Mouse (Mus musculus) MEL (cell line): ENCODE results near the gene Add2. TPM values are rescaled to one million over a fixed set of nuclear protein-coding genes. Genes with fewer than 3 reads are reported as not detected.

Source experiments
- DNase-seq: peaks from one replicate; pipeline ENCODE4 v3.0.0; 2011; ENCODE audit warnings: low read depth, low spot score
- H3K27ac ChIP-seq: 2 replicates; pipeline ENCODE4 v1.5.1; 2012; ENCODE audit warnings: low read depth, mild to moderate bottlenecking, control low read depth, low read length, moderate library complexity; ENCODE audit not compliant: control insufficient read depth
- H3K27me3 ChIP-seq, 2 experiments: fragments of 150-350 bp in 1 of 2; sonication (generic) in 1 of 2; 2 replicates each; pipeline ENCODE4 v1.6.1; 2012; ENCODE audit warnings: low read length in 2 of 2, mild to moderate bottlenecking in 2 of 2, improper control_type of control experiment in 1 of 2, moderate library complexity in 1 of 2; ENCODE audit not compliant: insufficient read depth in 2 of 2, control insufficient read depth in 1 of 2
- H3K36me3 ChIP-seq, 2 experiments: 2 replicates each; pipeline ENCODE4 v1.6.1; 2012 to 2014; ENCODE audit warnings: low read length in 2 of 2, improper control_type of control experiment in 1 of 2, inconsistent platforms in 1 of 2, mild to moderate bottlenecking in 1 of 2; ENCODE audit not compliant: insufficient read depth in 2 of 2, control insufficient read depth in 1 of 2
- H3K4me1 ChIP-seq, 2 experiments: fragments of 150-350 bp in 1 of 2; sonication (generic) in 1 of 2; 2 replicates each; pipeline ENCODE4 v1.6.1; 2012; ENCODE audit warnings: low read length in 2 of 2, improper control_type of control experiment in 1 of 2, mild to moderate bottlenecking in 1 of 2; ENCODE audit not compliant: insufficient read depth in 2 of 2, control insufficient read depth in 1 of 2
- H3K4me3 ChIP-seq, 2 experiments: fragments of 150-350 bp in 1 of 2; sonication (generic) in 1 of 2; 2 replicates each; pipeline ENCODE4 v1.5.1; 2012; ENCODE audit warnings: low read depth in 2 of 2, low read length in 2 of 2, mild to moderate bottlenecking in 2 of 2, moderate library complexity in 2 of 2, control low read depth in 1 of 2, improper control_type of control experiment in 1 of 2; ENCODE audit not compliant: control insufficient read depth in 1 of 2, insufficient read depth in 1 of 2
- H3K79me2 ChIP-seq: 2 replicates; pipeline ENCODE4 v1.6.1; 2012; ENCODE audit warnings: mild to moderate bottlenecking, low read length, moderate library complexity; ENCODE audit not compliant: control insufficient read depth, poor library complexity, insufficient read depth
- H3K9ac ChIP-seq: 2 replicates; pipeline ENCODE4 v1.6.1; 2012; ENCODE audit warnings: low read depth, mild to moderate bottlenecking, control low read depth, low read length, moderate library complexity; ENCODE audit not compliant: control insufficient read depth, poor library complexity, severe bottlenecking
- H3K9me3 ChIP-seq: fragments of 150-350 bp; sonication (generic); replicated peaks from 2 replicates; pipeline ENCODE4 v1.6.1; 2012; ENCODE audit warnings: mild to moderate bottlenecking, low read length, improper control_type of control experiment, moderate library complexity; ENCODE audit not compliant: insufficient read depth
- CHD1 ChIP-seq: IDR thresholded peaks from 2 replicates; pipeline ENCODE4 v1.6.1; 2012; ENCODE audit warnings: low read depth, mild to moderate bottlenecking, inconsistent platforms, low read length, improper control_type of control experiment
- CHD2 ChIP-seq: IDR thresholded peaks from 2 replicates; pipeline ENCODE4 v1.6.1; 2011; ENCODE audit warnings: low read length, improper control_type of control experiment
- E2F4 ChIP-seq: IDR thresholded peaks from 2 replicates; pipeline ENCODE4 v1.6.1; 2011; ENCODE audit warnings: low read depth, low read length, improper control_type of control experiment, borderline replicate concordance
- ELF1 ChIP-seq: IDR thresholded peaks from 2 replicates; pipeline ENCODE4 v1.6.1; 2014; ENCODE audit warnings: low read depth, mild to moderate bottlenecking, inconsistent platforms, low read length, improper control_type of control experiment, moderate library complexity
- EP300 ChIP-seq, 2 experiments: IDR thresholded peaks; 2 replicates each; pipeline ENCODE4 v1.6.1; 2011; ENCODE audit warnings: improper control_type of control experiment in 2 of 2, low read length in 2 of 2, low read depth in 1 of 2, mild to moderate bottlenecking in 1 of 2
- GABPA ChIP-seq: IDR thresholded peaks from 2 replicates; pipeline ENCODE4 v1.6.1; 2012; ENCODE audit warnings: low read depth, mild to moderate bottlenecking, inconsistent platforms, low read length, improper control_type of control experiment, moderate library complexity
- GATA1 ChIP-seq: IDR thresholded peaks from 2 replicates; pipeline ENCODE4 v1.6.1; 2011; ENCODE audit warnings: low read depth, low read length, improper control_type of control experiment
- HCFC1 ChIP-seq: IDR thresholded peaks from 2 replicates; pipeline ENCODE4 v1.6.1; 2012; ENCODE audit warnings: low read depth, mild to moderate bottlenecking, inconsistent platforms, low read length, improper control_type of control experiment, moderate library complexity
- MAFK ChIP-seq: IDR thresholded peaks from 2 replicates; pipeline ENCODE4 v1.6.1; 2011; ENCODE audit warnings: low read depth, mild to moderate bottlenecking, low read length, improper control_type of control experiment, borderline replicate concordance
- MAX ChIP-seq: IDR thresholded peaks from 2 replicates; pipeline ENCODE4 v1.6.1; 2011; ENCODE audit warnings: low read length, improper control_type of control experiment
- MEF2A ChIP-seq: IDR thresholded peaks from 2 replicates; pipeline ENCODE4 v1.6.1; 2014; ENCODE audit warnings: low read depth, mild to moderate bottlenecking, inconsistent platforms, low read length, improper control_type of control experiment; ENCODE audit not compliant: poor library complexity, insufficient replicate concordance, severe bottlenecking; ENCODE audit errors: extremely low read depth
- MXI1 ChIP-seq: IDR thresholded peaks from 2 replicates; pipeline ENCODE4 v1.6.1; 2011; ENCODE audit warnings: mild to moderate bottlenecking, low read depth, low read length, improper control_type of control experiment
- MYC ChIP-seq: IDR thresholded peaks from 2 replicates; pipeline ENCODE4 v1.6.1; 2011; ENCODE audit warnings: low read depth, mild to moderate bottlenecking, low read length, improper control_type of control experiment, moderate library complexity
- POLR2A ChIP-seq, 2 experiments: IDR thresholded peaks; 2 replicates each; pipeline ENCODE4 v1.6.1; 2011 to 2012; ENCODE audit warnings: low read length in 2 of 2, mild to moderate bottlenecking in 2 of 2, control low read depth in 1 of 2, improper control_type of control experiment in 1 of 2, low read depth in 1 of 2, moderate library complexity in 1 of 2; ENCODE audit not compliant: control insufficient read depth in 1 of 2, insufficient read depth in 1 of 2, poor library complexity in 1 of 2
- POLR2AphosphoS2 ChIP-seq: IDR thresholded peaks from 2 replicates; pipeline ENCODE4 v1.6.1; 2011; ENCODE audit warnings: low read length, improper control_type of control experiment
- POLR2AphosphoS5 ChIP-seq: IDR thresholded peaks from 2 replicates; pipeline ENCODE4 v1.6.1; 2012; ENCODE audit warnings: low read depth, borderline replicate concordance, mild to moderate bottlenecking, inconsistent platforms, low read length, moderate library complexity, mixed read lengths
- RAD21 ChIP-seq: IDR thresholded peaks from 2 replicates; pipeline ENCODE4 v1.6.1; 2011; ENCODE audit warnings: mild to moderate bottlenecking, low read depth, low read length, improper control_type of control experiment
- RCOR1 ChIP-seq: IDR thresholded peaks from 2 replicates; pipeline ENCODE4 v1.6.1; 2012; ENCODE audit warnings: low read depth, mild to moderate bottlenecking, inconsistent platforms, low read length, improper control_type of control experiment
- SIN3A ChIP-seq: IDR thresholded peaks from 2 replicates; pipeline ENCODE4 v1.6.1; 2012; ENCODE audit warnings: low read length, improper control_type of control experiment, inconsistent platforms
- SMC3 ChIP-seq: IDR thresholded peaks from 2 replicates; pipeline ENCODE4 v1.6.1; 2011; ENCODE audit warnings: low read depth, low read length, improper control_type of control experiment
- UBTF ChIP-seq: IDR thresholded peaks from 2 replicates; pipeline ENCODE4 v1.6.1; 2012; ENCODE audit warnings: low read depth, mild to moderate bottlenecking, inconsistent platforms, low read length, improper control_type of control experiment, moderate library complexity, borderline replicate concordance; ENCODE audit not compliant: insufficient read depth
- USF1 ChIP-seq: IDR thresholded peaks from 2 replicates; pipeline ENCODE4 v1.6.1; 2014; ENCODE audit warnings: low read depth, mild to moderate bottlenecking, inconsistent platforms, low read length, improper control_type of control experiment, moderate library complexity
- USF2 ChIP-seq, 2 experiments: IDR thresholded peaks; 2 replicates each; pipeline ENCODE4 v1.6.1; 2011 to 2012; ENCODE audit warnings: improper control_type of control experiment in 2 of 2, low read length in 2 of 2, borderline replicate concordance in 1 of 2, inconsistent platforms in 1 of 2, low read depth in 1 of 2, mild to moderate bottlenecking in 1 of 2; ENCODE audit not compliant: insufficient read depth in 1 of 2
- ZC3H11A ChIP-seq: IDR thresholded peaks from 2 replicates; pipeline ENCODE4 v1.6.1; 2012; ENCODE audit warnings: low read depth, mild to moderate bottlenecking, inconsistent platforms, low read length, improper control_type of control experiment
- polyA plus RNA-seq, 2 experiments: library from polyadenylated mRNA; stranded (reverse) in 1 of 2; unstranded in 1 of 2; fragments of >175 nt in 1 of 2; fragments of >200 nt in 1 of 2; gene quantifications; 2 replicates each; pipeline versions ENCODE4 v1.2.1 to v1.2.4; 2012; ENCODE audit warnings: low replicate concordance in 2 of 2, low read depth in 1 of 2; ENCODE audit not compliant: insufficient read length in 2 of 2, insufficient read depth in 1 of 2, missing spikeins in 1 of 2
- total RNA-seq: library from RNA; depleted of rRNA; stranded (reverse); fragments of 300-350 nt; gene quantifications from 2 replicates; pipeline ENCODE4 v1.2.3, GENCODE M21; 2012

Gene Add2
- total and polyA plus RNA-seq, 3 experiments, result 85.0 to 191 (median 129) TPM

DNA sequence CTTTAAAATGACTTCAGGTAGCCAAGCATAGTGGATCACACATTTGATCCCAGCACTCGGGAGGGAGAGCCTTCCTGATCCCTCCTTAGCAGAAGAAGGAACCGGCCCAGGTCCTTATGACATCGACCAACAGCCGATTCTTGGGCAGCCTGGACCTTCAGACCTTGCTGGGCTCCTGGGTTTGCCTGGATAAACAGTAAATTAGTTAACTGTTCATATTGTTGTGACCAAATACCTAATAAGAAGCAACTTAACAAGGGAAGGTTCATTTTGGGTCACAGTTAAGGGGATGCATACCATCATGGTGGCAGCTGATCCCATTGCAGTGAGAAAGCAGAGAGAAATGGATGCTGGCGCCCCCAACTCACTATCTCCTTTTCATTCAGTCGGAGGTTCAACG, 124.2 kb downstream of the Add2 start:
- H3K27ac ChIP-seq, result no peak overlapping the region
- TF ChIP-seq RCOR1, result no peak
- no peak for TF ChIP-seq MXI1
- TF ChIP-seq USF1, result no peak
- TF ChIP-seq GABPA, result no peak
- TF ChIP-seq MYC, result no peak
- TF ChIP-seq ZC3H11A, result no peak
- no peak for TF ChIP-seq USF2 (IDR thresholded peaks at IDR 0.05; ENCODE audit: borderline replicate concordance in 1 of 2, insufficient read depth in 1 of 2, low read depth in 1 of 2, low read length in 2 of 2)
- no peak overlapping the region for H3K9ac ChIP-seq
- H3K4me3 ChIP-seq, result no peak overlapping the region
- DNase-seq, result no peak
- H3K27me3 ChIP-seq, result peaks cover 0 to 3% of the 10 kb centered on the region in 2 experiments; a peak in 3 of 4 replicates
- H3K9me3 ChIP-seq, result no peaks in the 10 kb centered on the region
- peaks cover 0 to 3% of the 10 kb centered on the region in 2 experiments; a peak in 1 of 4 replicates for H3K4me1 ChIP-seq
- no peaks in the 10 kb centered on the region for H3K79me2 ChIP-seq
- H3K36me3 ChIP-seq, result no peaks in the 10 kb centered on the region

DNA sequence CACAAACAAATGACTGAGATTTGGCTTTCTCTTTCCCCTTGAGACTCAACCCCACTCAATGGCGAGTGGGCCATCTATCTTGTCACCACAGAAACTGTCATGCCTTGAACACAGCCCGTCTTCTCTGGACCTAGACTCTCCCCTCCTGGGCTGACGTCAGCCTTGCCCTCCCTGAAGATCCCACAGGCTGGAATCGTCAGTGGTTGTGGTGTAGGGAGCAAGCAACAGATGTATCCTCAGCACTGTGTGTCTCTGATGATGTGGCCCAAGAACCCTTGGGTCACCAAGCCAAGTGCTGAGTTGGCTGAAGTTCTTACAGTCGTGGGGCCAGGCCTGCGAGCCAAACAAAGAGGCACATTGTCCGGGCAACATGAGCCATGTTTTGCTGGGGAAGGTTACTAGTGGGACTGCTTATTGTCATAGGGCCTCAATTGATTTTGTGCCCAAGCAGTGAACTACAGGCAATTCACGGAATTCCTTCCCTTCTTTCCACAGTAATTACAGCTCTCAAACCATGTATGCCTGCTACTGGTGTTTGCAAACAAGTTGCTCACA, 125.0 kb downstream of the Add2 start:
- DNase-seq, result no peak
- no peak overlapping the region for H3K27ac ChIP-seq
- no peak overlapping the region for H3K4me3 ChIP-seq
- H3K9ac ChIP-seq, result no peak overlapping the region
- H3K27me3 ChIP-seq, result peaks cover 0 to 3% of the 10 kb centered on the region in 2 experiments; a peak in 3 of 4 replicates
- no peak for TF ChIP-seq SIN3A
- no peak for TF ChIP-seq GATA1
- TF ChIP-seq POLR2AphosphoS2, result no peak
- TF ChIP-seq EP300 (IDR thresholded peaks at IDR 0.05; ENCODE audit: low read depth in 1 of 2, low read length in 2 of 2), result no peak
- no peak for TF ChIP-seq RAD21
- no peak for TF ChIP-seq HCFC1
- no peak for TF ChIP-seq ELF1
- no peak for TF ChIP-seq MAX
- TF ChIP-seq GABPA, result no peak
- no peak for TF ChIP-seq MAFK
- no peak for TF ChIP-seq SMC3
- no peak for TF ChIP-seq MEF2A
- TF ChIP-seq POLR2A (IDR thresholded peaks at IDR 0.05; ENCODE audit: control insufficient read depth in 1 of 2, insufficient read depth in 1 of 2, low read depth in 1 of 2, low read length in 2 of 2, poor library complexity in 1 of 2), result no peak
- TF ChIP-seq CHD1, result no peak
- TF ChIP-seq UBTF, result no peak
- no peak for TF ChIP-seq ZC3H11A
- no peak for TF ChIP-seq POLR2AphosphoS5
- no peak for TF ChIP-seq E2F4
- TF ChIP-seq CHD2, result no peak
- no peaks in the 10 kb centered on the region for H3K79me2 ChIP-seq
- H3K36me3 ChIP-seq, result no peaks in the 10 kb centered on the region
- H3K4me1 ChIP-seq, result peaks cover 0 to 1% of the 10 kb centered on the region in 2 experiments; a peak in 1 of 4 replicates
- no peaks in the 10 kb centered on the region for H3K9me3 ChIP-seq
